Mouse (Mus musculus) embryonic stem cell, embryonic (primary cell): ENCODE data around the gene Ddc.

Experiments used
- CTCF ChIA-PET, 4 experiments: fragments of 300-600 bp in 2 of 4; fragments of 350-600 bp in 2 of 4; sonication (Branson Sonifier 250); formaldehyde crosslinking; loops; one replicate each; lab custom pipeline; 2022; ENCODE audit warnings: inconsistent platforms in 2 of 4; lab: Charles Lee
- POLR2A ChIA-PET, 4 experiments: fragments of 300-600 bp in 2 of 4; fragments of 350-600 bp in 2 of 4; sonication (Branson Sonifier 250); formaldehyde crosslinking; loops; one replicate each; lab custom pipeline; 2022; ENCODE audit warnings: antibody characterized with exemption in 4 of 4, inconsistent platforms in 1 of 4; lab: Charles Lee

Gene Ddc

GRCm38 (mm10) chr11:11848467-11848866, 49.5 kb downstream of the Ddc start:
- POLR2A ChIA-PET: interaction anchor here in 2 of 4 experiments (0.8 to 1.7 kb wide), 5 partner anchors 8 to 121 kb away, joined by 3 to 4 read pairs (median 4); no protein-coding TSS in a partner anchor
- CTCF ChIA-PET: no interaction called here

- ChIA-PET POLR2A (interaction anchor here in 3 of 4 experiments (0.6 to 6.4 kb wide), 27 partner anchors 9 to 566 kb away, joined by 3 to 52 read pairs (median 5); partner anchors contain the start of gene Fignl1 (in 1 of the 3)), CTCF (interaction anchor here (0.7 to 2.0 kb wide), 10 partner anchors 13 to 130 kb away, joined by 3 to 28 read pairs (median 4); no protein-coding TSS in a partner anchor)
Observed at GRCm38 (mm10) chr11:11845044-11845443, 52.9 kb downstream of the Ddc start.

GRCm38 (mm10) chr11:11844367-11844971, 53.5 kb downstream of the Ddc start:
- POLR2A ChIA-PET: interaction anchor here in 3 of 4 experiments (0.9 to 6.4 kb wide), 27 partner anchors 8 to 566 kb away, joined by 3 to 52 read pairs (median 6); partner anchors contain the start of gene Fignl1 (in 1 of the 3)

GRCm38 (mm10) chr11:11841590-11841989, 56.4 kb downstream of the Ddc start:
- POLR2A ChIA-PET: interaction anchor here in 2 of 4 experiments (0.6 to 6.4 kb wide), 8 partner anchors 9 to 95 kb away, joined by 3 to 52 read pairs (median 4); no protein-coding TSS in a partner anchor
- CTCF ChIA-PET: interaction anchor here in 1 of 4 experiments (1.8 kb wide), 1 partner anchor 21 kb away, joined by 4 read pairs; no protein-coding TSS in a partner anchor

More at GRCm38 (mm10) chr11:11844367-11844971, 53.5 kb downstream of the Ddc start:
- CTCF ChIA-PET: interaction anchor here (0.7 to 2.0 kb wide), 13 partner anchors 11 to 130 kb away, joined by 3 to 28 read pairs (median 4); no protein-coding TSS in a partner anchor

GRCm38 (mm10) chr11:11840746-11841145, 57.2 kb downstream of the Ddc start:
- CTCF ChIA-PET: interaction anchor here in 1 of 4 experiments (1.8 kb wide), 1 partner anchor 20 kb away, joined by 4 read pairs; no protein-coding TSS in a partner anchor
- POLR2A ChIA-PET: interaction anchor here in 3 of 4 experiments (0.6 to 3.0 kb wide), 10 partner anchors 10 to 96 kb away, joined by 3 to 13 read pairs (median 4); partner anchors contain the start of gene Fignl1 (in 1 of the 3)

- CTCF ChIA-PET: no interaction called here
- POLR2A ChIA-PET: interaction anchor here in 3 of 4 experiments (0.5 to 3.0 kb wide), 8 partner anchors 11 to 124 kb away, joined by 3 to 13 read pairs (median 4); partner anchors contain the start of gene Fignl1 (in 2 of the 3)
Observed at GRCm38 (mm10) chr11:11839874-11840273, 58.1 kb downstream of the Ddc start.

GRCm38 (mm10) chr11:11837384-11837783, 60.6 kb downstream of the Ddc start:
- CTCF ChIA-PET: interaction anchor here in 2 of 4 experiments (1.5 to 2.1 kb wide), 2 partner anchors 17 to 49 kb away, joined by 4 to 5 read pairs; no protein-coding TSS in a partner anchor
- POLR2A ChIA-PET: interaction anchor here in 3 of 4 experiments (0.6 to 10.7 kb wide), 16 partner anchors 7 to 113 kb away, joined by 3 to 176 read pairs (median 8); partner anchors contain the start of gene Fignl1 (in 2 of the 3)

GRCm38 (mm10) chr11:11836713-11837370, 61.1 kb downstream of the Ddc start:
- POLR2A ChIA-PET: interaction anchor here (0.6 to 10.7 kb wide), 24 partner anchors 8 to 130 kb away, joined by 3 to 176 read pairs (median 4); partner anchors contain the start of gene Fignl1 (in 2 of the 4)
- CTCF ChIA-PET: interaction anchor here in 2 of 4 experiments (1.4 to 2.1 kb wide), 3 partner anchors 17 to 48 kb away, joined by 4 to 5 read pairs (median 5); no protein-coding TSS in a partner anchor

- CTCF ChIA-PET: interaction anchor here in 2 of 4 experiments (1.4 to 2.1 kb wide), 3 partner anchors 16 to 48 kb away, joined by 4 to 5 read pairs (median 5); no protein-coding TSS in a partner anchor
- POLR2A ChIA-PET: interaction anchor here (0.6 to 10.7 kb wide), 24 partner anchors 8 to 130 kb away, joined by 3 to 176 read pairs (median 4); partner anchors contain the start of gene Fignl1 (in 2 of the 4)
Observed at GRCm38 (mm10) chr11:11836262-11836661, 61.7 kb downstream of the Ddc start.

- ChIA-PET POLR2A (interaction anchor here in 3 of 4 experiments (0.8 to 10.7 kb wide), 19 partner anchors 9 to 131 kb away, joined by 3 to 176 read pairs (median 4); partner anchors contain the start of gene Fignl1 (in 2 of the 3)), CTCF (interaction anchor here in 2 of 4 experiments (1.4 to 2.1 kb wide), 3 partner anchors 16 to 47 kb away, joined by 4 to 5 read pairs (median 5); no protein-coding TSS in a partner anchor)
Observed at GRCm38 (mm10) chr11:11835791-11836190, 62.2 kb downstream of the Ddc start.

GRCm38 (mm10) chr11:11835361-11835760, 62.6 kb downstream of the Ddc start:
- CTCF ChIA-PET: interaction anchor here in 1 of 4 experiments (1.4 to 2.1 kb wide), 2 partner anchors 16 to 47 kb away, joined by 5 read pairs; no protein-coding TSS in a partner anchor
- POLR2A ChIA-PET: interaction anchor here in 3 of 4 experiments (1.2 to 10.7 kb wide), 12 partner anchors 9 to 131 kb away, joined by 3 to 176 read pairs (median 8); partner anchors contain the start of gene Fignl1 (in 2 of the 3)

GRCm38 (mm10) chr11:11833100-11833499, 64.8 kb downstream of the Ddc start:
- ChIA-PET CTCF (interaction anchor here (0.6 to 1.7 kb wide), 6 partner anchors 10 to 535 kb away, joined by 3 to 7 read pairs (median 5); no protein-coding TSS in a partner anchor), POLR2A (interaction anchor here (0.5 to 10.7 kb wide), 31 partner anchors 11 to 334 kb away, joined by 3 to 176 read pairs (median 5); partner anchors contain the start of gene Fignl1 (in 4 of the 4))

GRCm38 (mm10) chr11:11832755-11833084, 65.2 kb downstream of the Ddc start:
- POLR2A ChIA-PET: interaction anchor here (0.5 to 10.7 kb wide), 31 partner anchors 11 to 632 kb away, joined by 3 to 176 read pairs (median 5); partner anchors contain the start of genes Fignl1 (in 4 of the 4) and Cobl (in 1 of the 4)
- CTCF ChIA-PET: interaction anchor here in 2 of 4 experiments (0.6 to 1.7 kb wide), 4 partner anchors 10 to 73 kb away, joined by 3 to 5 read pairs (median 5); no protein-coding TSS in a partner anchor

- ChIA-PET POLR2A (interaction anchor here (0.6 to 10.7 kb wide), 39 partner anchors 10 to 633 kb away, joined by 3 to 176 read pairs (median 4); partner anchors contain the start of genes Fignl1 (in 4 of the 4) and Cobl (in 1 of the 4)), CTCF (interaction anchor here in 3 of 4 experiments (0.6 to 1.7 kb wide), 7 partner anchors 10 to 123 kb away, joined by 3 to 5 read pairs (median 4); no protein-coding TSS in a partner anchor)
Observed at GRCm38 (mm10) chr11:11831940-11832754, 65.8 kb downstream of the Ddc start.

- POLR2A ChIA-PET: interaction anchor here (0.6 to 10.7 kb wide), 28 partner anchors 9 to 141 kb away, joined by 3 to 176 read pairs (median 5); partner anchors contain the start of gene Fignl1 (in 2 of the 4)
- CTCF ChIA-PET: interaction anchor here (0.5 to 1.7 kb wide), 7 partner anchors 9 to 123 kb away, joined by 3 to 5 read pairs (median 4); no protein-coding TSS in a partner anchor
Observed at GRCm38 (mm10) chr11:11831526-11831925, 66.4 kb downstream of the Ddc start.
